Mouse (Mus musculus) limb, embryonic 14.5 days (tissue): ENCODE measurements around the gene Gm7029. TPM values are rescaled to one million over a fixed set of nuclear protein-coding genes. Genes with fewer than 3 reads are reported as not detected.

Experiments used
- ATAC-seq: fragments of 200-750 bp; cut with Nextera tagmentation; 2 replicates; pipeline ENCODE4 v1.8.0; 2017; ENCODE audit warnings: low read depth, moderate number of reproducible peaks, moderate TSS enrichment; ENCODE audit not compliant: low FRiP score
- DNase-seq: peaks from one replicate; pipeline ENCODE4 v3.0.0-alpha.2; 2015; ENCODE audit warnings: low spot score
- H3K27ac ChIP-seq: fragments of 300-500 bp; sonication (generic); replicated peaks from 2 replicates; pipeline ENCODE4 v1.5.1; 2014; ENCODE audit warnings: low read depth, mild to moderate bottlenecking, low read length, moderate library complexity, mixed read lengths
- H3K27me3 ChIP-seq: fragments of 300-500 bp; sonication (generic); 2 replicates; pipeline ENCODE4 v1.6.1; 2014; ENCODE audit warnings: low read length, mixed read lengths; ENCODE audit not compliant: control insufficient read depth, insufficient read depth
- H3K36me3 ChIP-seq: fragments of 300-500 bp; sonication (generic); 2 replicates; pipeline ENCODE4 v1.6.1; 2014; ENCODE audit warnings: mild to moderate bottlenecking, low read length, moderate library complexity, mixed read lengths; ENCODE audit not compliant: control insufficient read depth, insufficient read depth
- H3K4me1 ChIP-seq: fragments of 300-500 bp; sonication (generic); 2 replicates; pipeline ENCODE4 v1.6.1; 2014; ENCODE audit warnings: antibody characterized with exemption, low read length, mixed read lengths; ENCODE audit not compliant: control insufficient read depth, insufficient read depth
- H3K4me2 ChIP-seq: fragments of 300-500 bp; sonication (generic); replicated peaks from 2 replicates; pipeline ENCODE4 v1.6.1; 2014; ENCODE audit warnings: low read depth, mild to moderate bottlenecking, low read length, moderate library complexity; ENCODE audit not compliant: severe bottlenecking
- H3K4me3 ChIP-seq: fragments of 300-500 bp; sonication (generic); replicated peaks from 2 replicates; pipeline ENCODE4 v1.5.1; 2014; ENCODE audit warnings: low read length
- H3K9ac ChIP-seq: fragments of 300-500 bp; sonication (generic); 2 replicates; pipeline ENCODE4 v1.6.1; 2014; ENCODE audit warnings: mild to moderate bottlenecking, low read depth, low read length, moderate library complexity; ENCODE audit not compliant: severe bottlenecking
- H3K9me3 ChIP-seq: fragments of 300-500 bp; sonication (generic); 2 replicates; pipeline ENCODE4 v1.6.1; 2016; ENCODE audit warnings: low read length; ENCODE audit not compliant: control insufficient read depth
- POLR2A ChIP-seq: fragments of 200-500 bp; IDR thresholded peaks from 2 replicates; pipeline ENCODE4 v1.8.0; 2012; ENCODE audit warnings: inconsistent platforms, mild to moderate bottlenecking, moderate library complexity, borderline replicate concordance; ENCODE audit not compliant: insufficient read depth, insufficient read length; ENCODE audit errors: extremely low read depth
- WGBS: fragments of 180-500 bp; shearing (Covaris S2); extraction: QIAGEN DNeasy Blood & Tissue Kit; methylation state at CpG from one replicate; pipeline ENCODE4 v1.1.7; 2014; 5-methylcytosine and 5-hydroxymethylcytosine counted together
- polyA plus RNA-seq, 2 experiments: library from polyadenylated mRNA; depleted of rRNA in 1 of 2; stranded (reverse) in 1 of 2; unstranded in 1 of 2; fragments of >200 nt; fragmentation: Nextera tagmentation in 1 of 2; extraction: Ambion mirVana in 1 of 2; gene quantifications; 2 replicates each; pipeline versions ENCODE4 v1.2.1 to v1.2.3; 2012 to 2014

Gm7029 gene
- polyA plus RNA-seq, 2 experiments, result not detected

DNA sequence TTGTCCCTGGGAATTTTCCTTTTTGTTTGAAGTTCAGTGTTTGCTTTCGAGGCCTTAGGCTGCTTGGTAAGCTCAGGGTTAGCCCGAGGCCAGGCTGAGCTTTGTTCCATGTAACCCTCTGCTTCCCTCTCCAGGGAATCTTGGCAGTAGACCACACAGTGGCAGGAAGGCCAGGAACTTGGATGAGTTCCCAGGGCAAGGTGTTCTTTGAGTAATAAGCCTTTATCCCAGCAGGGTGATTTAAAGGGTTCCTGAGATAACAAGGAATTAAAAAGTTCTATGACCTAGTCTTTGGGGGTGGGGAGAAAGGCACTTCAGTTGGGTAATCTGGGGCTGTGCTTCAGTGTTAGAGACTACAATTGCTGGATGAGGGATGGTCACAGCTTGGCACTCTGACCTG, 44.7 kb upstream of the Gm7029 start:
- 53% methylated on average over 2 of the region's 2 CpGs for WGBS
- no peaks in the 10 kb centered on the region for H3K27me3 ChIP-seq
- peaks cover 8% of the 10 kb centered on the region for H3K4me1 ChIP-seq
- TF ChIP-seq POLR2A, result no peak
- no peaks in the 10 kb centered on the region for H3K9me3 ChIP-seq
- no peak overlapping the region for H3K27ac ChIP-seq
- peaks cover 59% of the 10 kb centered on the region for H3K36me3 ChIP-seq
- no peak overlapping the region for H3K4me3 ChIP-seq
- H3K4me2 ChIP-seq, result no peak overlapping the region
- ATAC-seq (no peak), DNase-seq (peak; percentile 36)
- H3K9ac ChIP-seq, result no peak overlapping the region

DNA sequence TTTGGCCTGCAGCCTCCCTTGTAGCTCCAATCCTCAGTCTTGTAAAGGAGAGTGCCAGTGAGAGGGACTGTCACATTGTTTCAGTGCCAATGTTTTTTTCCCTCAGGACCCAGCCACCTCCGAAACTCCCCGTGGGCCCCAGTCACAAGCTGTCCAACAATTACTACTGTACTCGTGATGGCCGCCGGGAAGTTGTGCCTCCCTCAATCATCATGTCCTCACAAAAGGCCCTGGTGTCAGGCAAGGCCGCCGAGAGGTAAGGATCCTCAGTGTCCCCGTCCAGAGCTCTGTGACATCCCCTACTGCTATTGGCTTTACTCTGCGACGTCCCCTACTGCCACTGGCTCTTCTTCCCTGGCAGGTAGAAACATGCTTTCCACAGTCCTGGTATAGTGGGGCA, 44.1 kb upstream of the Gm7029 start:
- Histone ChIP-seq H3K9me3 (no peaks in the 10 kb centered on the region), H3K4me2 (no peak overlapping the region), H3K4me1 (peaks cover 8% of the 10 kb centered on the region), H3K27me3 (no peaks in the 10 kb centered on the region), H3K27ac (no peak overlapping the region), H3K36me3 (peaks cover 66% of the 10 kb centered on the region), H3K4me3 (no peak overlapping the region), H3K9ac (no peak overlapping the region)
- DNase-seq (no peak), ATAC-seq (no peak)
- WGBS, result 93% methylated on average over 10 of the region's 10 CpGs
- no peak for TF ChIP-seq POLR2A

DNA sequence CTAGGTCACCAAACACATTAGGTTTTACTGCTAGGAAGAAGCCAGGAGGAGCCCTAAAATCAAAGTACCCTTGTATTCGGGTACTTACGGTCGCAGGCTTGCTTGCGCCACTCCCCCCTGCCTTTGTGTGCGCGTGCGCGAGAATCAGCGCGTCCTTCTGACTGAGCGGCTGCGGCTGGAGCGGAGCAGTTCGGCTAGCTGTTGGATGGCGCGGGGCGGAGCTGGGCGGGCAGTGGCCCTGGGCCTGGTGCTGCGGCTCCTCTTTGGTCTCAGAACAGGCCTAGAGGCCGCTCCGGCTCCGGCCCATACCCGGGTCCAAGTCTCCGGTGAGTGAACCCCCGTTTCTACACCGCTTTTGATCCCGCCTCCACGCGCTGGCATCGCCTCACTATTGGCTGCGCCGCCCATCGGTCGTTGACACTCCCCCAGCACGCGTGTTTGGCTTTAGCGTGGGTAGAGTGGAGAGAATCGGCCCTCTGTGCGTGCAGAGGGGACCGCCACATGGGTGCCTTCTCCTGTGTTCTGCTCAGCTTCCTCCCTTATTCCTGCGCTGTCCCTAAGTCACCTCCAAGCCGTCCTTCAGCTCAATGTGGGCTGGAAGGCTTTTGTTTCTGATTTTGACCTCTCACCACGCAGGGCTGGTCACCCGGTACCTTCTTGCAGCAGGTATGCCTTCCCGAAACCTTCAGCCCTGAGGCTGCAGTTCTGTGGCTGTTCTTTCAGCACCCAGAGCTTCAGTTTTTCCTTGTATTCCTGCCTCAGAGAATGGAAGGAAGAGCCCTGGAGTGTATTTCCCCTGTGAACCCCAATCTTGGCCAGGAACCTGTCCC, 30.5 kb upstream of the Gm7029 start, which contains the start of gene Cd320:
TSS of gene Cd320 (plus strand) at position 126 of the 830 bp plus-strand sequence.
- no peak within 1 kb of the TSS for H3K27ac ChIP-seq
- WGBS, result under 1% methylated on average over 42 of the region's 45 CpGs

DNA sequence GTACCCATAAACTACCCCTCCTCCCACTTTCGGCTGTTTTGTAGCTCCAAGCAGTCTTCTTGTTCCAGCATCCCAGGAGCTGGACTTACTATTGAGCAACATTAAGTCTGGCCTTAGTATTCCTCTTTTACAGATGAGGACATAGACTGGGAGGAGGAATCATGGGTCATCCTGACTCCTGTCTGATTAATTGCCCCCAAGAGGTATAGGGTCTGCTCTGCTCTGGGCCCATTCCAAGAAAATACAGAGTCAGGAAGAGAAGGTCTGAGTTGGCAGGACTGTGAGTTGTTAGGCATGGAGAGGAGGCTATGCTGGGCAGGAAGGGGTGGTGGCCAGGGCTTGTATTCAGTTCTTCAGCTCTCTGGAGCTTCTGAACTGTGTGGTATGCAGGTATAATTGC, 29.4 kb upstream of the Gm7029 start:
- no peaks in the 10 kb centered on the region for H3K27me3 ChIP-seq
- H3K36me3 ChIP-seq, result peaks cover 21% of the 10 kb centered on the region
- no peak for DNase-seq
- TF ChIP-seq POLR2A, result no peak
- H3K4me3 ChIP-seq, result no peak overlapping the region
- H3K27ac ChIP-seq, result no peak overlapping the region
- H3K9ac ChIP-seq, result peak overlapping the region; percentile 58; the same call in 1 of the 2 replicates
- WGBS, result 55% methylated on average over 1 of the region's 1 CpGs
- peaks cover 7% of the 10 kb centered on the region for H3K4me1 ChIP-seq
- H3K9me3 ChIP-seq, result no peaks in the 10 kb centered on the region
- no peak for ATAC-seq
- peak overlapping the region; percentile 72; the same call in 1 of the 2 replicates for H3K4me2 ChIP-seq

More for the DNA sequence above, 30.5 kb upstream of the Gm7029 start, which contains the start of gene Cd320:
- Histone ChIP-seq H3K4me1 (peaks cover 7% of the 10 kb centered on the region), H3K27me3 (no peaks in the 10 kb centered on the region), H3K4me3 (peak within 1 kb of the TSS; percentile 79), H3K4me2 (peak within 1 kb of the TSS; percentile 72), H3K9me3 (no peaks in the 10 kb centered on the region), H3K9ac (peak within 1 kb of the TSS; percentile 58), H3K36me3 (peaks cover 18% of the 10 kb centered on the region)
- ATAC-seq, result peak; percentile 93
- 0 out of 2 replicates have a peak, but pooled peaks have one; percentile 60 for TF ChIP-seq POLR2A
- DNase-seq, result peak; percentile 90

DNA sequence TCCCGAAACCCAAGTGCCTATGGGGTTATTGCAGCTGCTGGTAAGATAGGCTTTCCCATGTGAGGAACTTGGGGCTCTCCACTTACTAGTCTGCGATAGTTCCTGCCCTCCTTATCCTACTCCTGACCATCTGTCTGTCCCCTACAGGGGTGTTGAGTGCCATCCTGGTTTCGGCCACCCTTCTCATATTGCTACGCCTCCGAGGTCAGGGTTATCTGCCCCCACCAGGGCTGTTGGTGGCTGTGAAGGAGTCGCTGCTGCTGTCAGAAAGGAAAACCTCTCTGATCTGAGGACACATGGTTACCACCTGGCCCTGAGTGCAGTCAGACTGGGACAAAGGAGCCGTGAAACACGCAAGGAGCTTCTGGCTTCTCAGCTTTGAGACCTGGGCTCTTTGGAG, 25.5 kb upstream of the Gm7029 start:
- no peak overlapping the region for H3K27ac ChIP-seq
- H3K27me3 ChIP-seq, result no peaks in the 10 kb centered on the region
- peaks cover 18% of the 10 kb centered on the region for H3K36me3 ChIP-seq
- no peaks in the 10 kb centered on the region for H3K9me3 ChIP-seq
- no peak for TF ChIP-seq POLR2A
- 63% methylated on average over 8 of the region's 8 CpGs for WGBS
- no peak overlapping the region for H3K4me2 ChIP-seq
- peaks cover 7% of the 10 kb centered on the region for H3K4me1 ChIP-seq
- no peak overlapping the region for H3K4me3 ChIP-seq
- ATAC-seq (no peak), DNase-seq (no peak)
- no peak overlapping the region for H3K9ac ChIP-seq
